Mouse (Mus musculus) T-helper 17 cell (primary cell): ENCODE results near the gene Bco2.

Experiments
- in situ Hi-C, 2 experiments: fragments of 300-600 bp; cut with MboI, MseI; formaldehyde crosslinking; loops; 1 replicate in 1 of 2; 2 replicates in 1 of 2; pipeline ENCODE4 v1.15.1; 2025; ENCODE audit warnings: high pct_unique_total_duplicates in 2 of 2

The Bco2 gene

DNA sequence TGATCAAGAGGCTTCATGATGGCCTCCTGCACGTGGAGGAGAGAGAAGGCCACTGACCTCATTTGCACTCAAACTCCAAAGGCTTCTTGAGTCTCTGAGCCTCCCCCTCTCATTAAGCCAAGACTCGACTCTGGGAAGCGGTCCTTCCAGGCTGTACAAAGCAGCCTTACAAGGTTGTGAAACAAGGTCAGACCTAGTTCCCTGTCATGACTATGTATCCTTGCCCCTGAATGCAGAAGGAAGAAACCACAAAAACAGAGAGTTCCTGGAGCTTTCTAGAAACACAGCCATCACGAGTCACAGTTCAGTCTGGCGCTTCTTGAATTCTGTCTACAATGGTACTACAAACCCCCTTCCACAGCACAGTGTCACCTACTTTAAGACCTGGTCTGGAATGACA lies 32.4 kb downstream of the Bco2 start:
- in situ Hi-C loops = no loop called here

DNA sequence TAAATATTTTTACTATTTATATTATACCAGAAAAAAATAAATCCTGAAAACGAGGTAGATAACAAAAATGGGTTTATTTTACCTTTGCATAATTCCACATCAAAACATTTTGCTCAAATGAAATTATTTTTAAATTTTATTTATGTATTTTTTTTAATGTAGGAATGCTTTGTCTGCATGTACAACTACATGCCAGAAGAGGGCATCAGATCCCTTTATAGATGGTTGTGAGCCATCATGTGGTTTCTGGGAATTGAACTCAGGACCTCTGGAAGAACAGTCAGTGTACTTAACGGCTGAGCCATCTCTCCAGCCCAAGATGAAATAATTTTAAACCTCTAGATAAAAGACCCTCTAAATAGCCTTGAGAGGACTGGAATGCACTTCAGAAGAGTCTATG lies 33.4 kb downstream of the Bco2 start:
- in situ Hi-C loops = no loop called here

DNA sequence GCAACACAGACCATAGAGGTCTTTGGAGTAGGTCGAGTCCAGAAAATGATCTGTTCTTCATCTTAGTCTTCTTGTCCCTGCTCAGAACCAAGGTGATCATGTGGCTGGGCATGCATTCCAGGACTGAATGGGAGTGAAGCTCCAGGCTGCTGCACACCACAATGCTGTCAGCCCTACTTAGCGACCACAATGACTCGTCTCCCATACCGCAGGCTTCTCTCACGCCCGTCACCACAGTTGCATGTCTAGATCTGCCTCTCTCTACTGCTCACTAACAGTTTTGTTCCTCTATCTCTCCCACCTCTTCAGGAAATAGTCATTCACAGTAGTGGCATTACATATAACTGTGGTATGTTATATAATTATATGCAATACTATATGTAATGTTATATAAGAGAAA lies 34.2 kb downstream of the Bco2 start:
- in situ Hi-C loops = no loop called here

DNA sequence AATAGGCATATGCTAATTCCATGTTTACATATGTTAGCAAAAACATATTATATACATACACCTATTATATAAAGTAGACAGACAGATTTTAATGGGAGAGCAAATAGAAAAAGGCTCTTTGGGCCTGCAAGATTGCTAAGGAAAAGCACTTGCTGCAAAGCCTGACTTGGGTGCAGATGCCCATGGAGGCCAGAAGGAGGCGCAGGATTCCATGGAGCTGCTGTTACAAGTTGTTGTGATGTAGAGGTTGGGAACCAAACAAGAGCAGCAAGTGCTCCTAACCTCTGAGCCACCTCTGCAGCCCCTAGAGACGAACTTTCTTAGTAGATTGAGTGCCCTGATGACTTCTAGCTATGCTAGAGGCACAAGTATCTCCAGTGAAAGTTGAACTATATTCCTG lies 36.2 kb downstream of the Bco2 start:
- in situ Hi-C loops = no loop called here

DNA sequence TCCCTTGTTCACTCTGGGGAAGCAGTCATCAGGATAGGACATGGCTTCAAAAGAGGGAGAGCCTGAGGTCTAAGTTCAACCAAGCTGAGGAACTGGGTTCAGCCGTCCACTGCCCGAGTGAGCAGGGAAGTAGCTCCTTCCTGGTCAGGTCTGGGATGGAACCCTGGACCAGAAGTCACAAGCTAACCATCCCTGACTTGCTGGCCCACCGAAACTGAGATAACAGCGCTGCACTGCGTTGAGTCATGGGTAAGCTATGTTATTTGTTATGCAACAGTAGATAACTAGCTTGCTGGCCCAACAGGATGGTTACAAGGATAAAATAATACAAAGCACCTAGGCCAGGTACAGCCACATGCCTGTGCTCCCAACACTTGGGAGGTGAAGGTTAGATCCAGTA lies 39.5 kb downstream of the Bco2 start:
- in situ Hi-C loops = no loop called here

DNA sequence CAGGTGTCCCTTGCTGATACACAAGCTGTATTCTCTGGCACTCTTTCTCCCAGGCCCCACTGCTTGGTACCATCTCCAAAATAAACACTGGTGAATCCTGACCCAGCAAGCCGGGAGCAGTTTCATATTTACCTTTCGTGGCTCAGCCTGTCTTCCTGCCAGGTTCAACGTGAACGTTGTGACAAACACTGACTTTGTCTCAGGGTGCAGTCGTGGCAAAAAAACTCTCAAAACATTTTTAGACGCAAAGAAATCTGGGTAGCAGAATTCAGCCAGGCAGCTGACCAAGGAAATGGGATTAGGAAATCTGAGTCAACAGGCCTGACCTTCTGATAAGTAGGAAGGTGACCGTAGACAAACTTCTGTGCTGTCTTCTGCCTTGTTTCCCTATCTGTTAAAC lies 47.4 kb downstream of the Bco2 start:
- in situ Hi-C loops = no loop called here

DNA sequence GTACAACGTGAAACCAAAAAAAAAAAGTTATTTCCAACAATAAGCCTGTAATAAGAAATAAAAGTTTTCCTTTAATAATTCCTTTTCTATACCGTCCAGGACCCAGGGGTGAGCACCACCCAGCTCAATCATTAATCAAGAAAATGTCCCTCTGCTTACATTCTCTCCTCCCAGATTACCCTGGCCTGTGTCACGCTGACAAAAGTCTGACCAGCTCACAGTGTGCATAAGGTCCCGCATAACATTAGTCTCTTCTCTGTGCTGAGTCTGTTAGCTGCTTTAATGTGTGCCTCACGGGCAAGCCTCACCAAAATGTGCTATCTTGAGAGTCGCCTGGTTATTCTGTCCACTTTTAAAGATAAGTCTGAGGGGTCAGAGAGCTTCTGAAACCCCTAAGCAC lies 49.6 kb downstream of the Bco2 start:
- in situ Hi-C loops = no loop called here

DNA sequence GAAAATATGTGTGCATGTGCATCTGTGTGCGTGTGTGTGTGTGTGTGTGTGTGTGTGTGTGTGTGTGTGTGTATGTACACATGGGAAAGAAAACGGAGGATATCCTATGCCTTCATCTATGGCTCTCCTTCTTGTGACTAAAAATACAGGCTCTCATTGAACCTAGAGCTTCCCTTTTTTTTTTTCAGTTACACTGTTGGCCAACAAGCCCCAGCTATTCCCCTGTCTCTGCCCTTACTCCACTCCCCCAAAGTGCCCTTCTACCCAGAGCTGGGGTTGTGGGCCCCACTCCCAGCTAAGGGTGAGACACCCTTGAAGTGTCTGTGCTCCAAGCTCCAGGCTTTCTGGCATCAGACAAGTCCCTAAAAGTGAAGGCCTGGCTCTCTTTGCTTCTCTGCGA lies 52.0 kb downstream of the Bco2 start:
- in situ Hi-C loops = no loop called here

DNA sequence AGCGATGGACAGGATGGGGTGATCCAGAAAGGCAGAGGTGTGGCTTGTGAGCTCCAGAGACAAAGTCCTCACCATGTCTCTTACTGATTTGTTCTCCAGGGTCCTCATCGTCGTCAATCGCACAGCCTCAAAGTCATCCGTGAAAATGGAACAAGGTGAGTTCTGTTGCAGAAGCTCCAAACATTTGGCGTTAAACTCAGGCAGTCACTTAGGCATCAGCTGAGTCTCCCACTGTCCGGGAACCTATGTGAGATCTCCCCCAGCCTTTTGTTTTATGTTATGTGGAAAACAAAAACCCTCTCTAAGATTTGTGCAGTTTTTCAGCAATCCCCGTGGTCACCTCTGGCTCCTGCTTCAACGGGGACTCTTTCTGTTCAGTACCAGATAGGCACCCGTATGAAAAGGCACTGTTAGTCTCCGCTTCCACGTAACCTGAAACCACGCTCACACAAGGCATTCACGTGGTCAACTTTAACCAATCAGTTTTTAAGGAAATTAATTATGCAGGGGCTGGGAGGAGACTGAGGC lies 53.9 kb downstream of the Bco2 start:
- in situ Hi-C loops = no loop called here

DNA sequence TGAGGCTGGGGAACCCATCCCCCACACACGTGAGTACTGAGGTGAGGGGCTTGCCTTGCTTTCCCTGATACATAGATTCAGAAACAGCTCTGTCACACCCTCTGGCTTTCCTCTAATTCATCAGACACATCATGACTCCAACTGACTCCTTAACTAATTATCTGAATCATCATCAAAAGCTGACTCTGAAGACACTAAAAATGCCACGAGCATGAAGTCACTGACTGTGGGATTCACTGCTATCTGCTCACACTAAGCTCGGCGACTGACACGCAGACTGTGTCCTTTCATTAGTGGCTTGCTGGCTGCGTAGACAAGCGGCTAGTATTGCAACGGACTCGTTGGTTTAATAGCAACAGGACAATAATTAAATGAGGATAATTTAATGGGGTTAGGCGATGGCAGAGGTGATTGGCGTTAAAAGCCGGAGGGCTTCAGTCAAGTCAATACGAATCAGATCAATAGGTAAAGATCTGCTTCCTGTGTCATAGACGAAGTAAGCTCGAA lies 54.5 kb downstream of the Bco2 start:
- in situ Hi-C loops = no loop called here

DNA sequence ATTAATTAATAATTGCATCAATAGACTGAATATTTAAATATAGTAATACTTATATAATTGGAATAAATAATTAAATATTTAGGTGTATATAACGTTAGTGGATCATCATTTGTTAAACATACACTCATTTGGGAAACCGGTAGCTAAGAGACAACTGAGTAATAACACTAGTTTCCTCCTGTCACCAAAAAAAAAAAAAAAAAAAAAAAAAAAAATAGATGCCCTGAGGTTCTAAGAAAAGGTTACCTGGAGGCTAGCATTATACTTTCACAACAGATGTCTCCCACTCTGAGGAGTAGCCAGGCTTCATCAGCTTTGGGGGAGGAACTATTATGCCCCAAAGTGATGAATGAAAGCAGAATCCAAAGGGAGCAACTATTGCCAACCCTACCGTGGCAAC lies 55.2 kb downstream of the Bco2 start:
- in situ Hi-C loops = loop anchor here in 1 of 2 experiments (10.0 to 25.0 kb wide), 2 partner anchors 1688 to 1785 kb away; no protein-coding TSS in a partner anchor

DNA sequence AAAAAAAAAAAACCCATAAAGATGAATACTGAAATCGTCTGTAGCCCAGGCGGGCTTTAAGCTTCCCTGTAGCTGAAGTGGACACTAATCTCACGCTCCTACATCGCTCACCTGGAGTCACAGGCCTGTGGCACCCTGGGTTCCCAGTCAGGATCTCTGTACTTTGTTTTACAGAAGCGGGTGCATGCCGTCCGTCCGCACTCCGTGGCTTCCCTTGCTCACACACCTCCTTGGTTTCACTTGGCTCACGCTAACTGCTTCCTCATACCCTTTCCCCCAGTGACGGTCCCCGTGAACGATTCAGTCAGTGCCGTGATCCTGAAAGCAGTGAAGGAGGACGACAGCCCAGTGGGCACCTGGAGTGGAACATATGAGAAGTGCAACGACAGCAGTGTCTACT lies 56.2 kb downstream of the Bco2 start:
- in situ Hi-C loops = loop anchor here in 1 of 2 experiments (10.0 to 25.0 kb wide), 2 partner anchors 1688 to 1784 kb away; no protein-coding TSS in a partner anchor

DNA sequence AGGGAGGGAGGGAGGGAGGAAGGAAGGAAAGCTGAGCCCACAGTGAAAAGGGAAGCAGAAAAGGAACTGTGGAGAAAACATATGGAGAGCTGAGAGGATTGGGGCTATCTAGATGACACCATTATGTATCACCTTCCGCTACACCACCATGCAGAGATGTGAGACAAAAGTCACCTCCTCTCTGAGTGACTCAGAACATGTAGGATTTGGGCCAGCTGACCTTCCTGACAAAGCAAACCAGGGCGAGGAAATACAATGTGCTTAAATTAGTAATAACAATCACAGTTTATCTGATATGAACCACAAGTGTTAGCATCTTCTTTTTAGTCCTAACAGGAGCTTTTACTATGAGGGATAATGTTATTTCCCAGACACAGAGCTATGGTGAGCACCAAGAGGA lies 57.4 kb downstream of the Bco2 start:
- in situ Hi-C loops = loop anchor here in 1 of 2 experiments (10.0 to 25.0 kb wide), 2 partner anchors 1690 to 1783 kb away; no protein-coding TSS in a partner anchor

DNA sequence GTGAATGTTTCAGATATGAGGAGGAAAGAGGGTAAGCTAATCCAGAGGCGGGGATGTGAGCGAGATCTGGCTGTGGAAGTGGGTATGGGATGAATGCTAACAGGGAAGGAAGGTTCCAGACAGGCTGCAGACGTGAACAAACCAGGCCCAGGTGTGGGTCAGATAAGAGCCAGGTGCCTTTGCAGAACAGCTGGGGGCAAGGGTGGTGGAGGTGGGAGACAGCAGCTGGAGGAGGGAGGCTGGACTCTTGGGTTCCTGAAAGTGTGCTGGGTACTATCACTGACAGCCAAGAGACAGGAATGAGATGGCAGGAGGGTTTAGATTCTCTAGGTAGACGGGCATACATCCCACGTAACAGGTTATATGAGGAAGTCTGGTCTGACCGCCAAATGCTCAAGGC lies 57.9 kb downstream of the Bco2 start:
- in situ Hi-C loops = loop anchor here in 1 of 2 experiments (10.0 to 25.0 kb wide), 2 partner anchors 1690 to 1782 kb away; no protein-coding TSS in a partner anchor

DNA sequence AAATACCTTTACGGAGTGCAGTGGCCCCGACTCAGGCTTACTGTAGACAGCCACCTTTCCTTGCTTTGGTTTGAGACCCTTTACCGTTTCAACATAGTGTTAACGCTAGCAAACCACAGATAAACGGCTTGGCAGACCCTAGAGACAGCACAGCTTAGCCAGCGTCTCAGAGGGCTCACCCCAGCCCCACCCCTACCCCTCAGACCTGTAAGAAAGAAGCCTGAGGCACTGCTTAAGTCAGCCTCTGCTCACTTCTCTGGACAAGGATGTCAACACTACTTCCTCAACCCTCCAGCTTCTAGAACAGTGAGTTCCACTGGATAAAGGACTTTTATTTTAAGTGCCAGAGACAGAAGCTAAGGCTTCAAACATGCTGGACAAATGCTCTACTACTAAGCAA lies 58.4 kb downstream of the Bco2 start:
- in situ Hi-C loops = loop anchor here in 1 of 2 experiments (10.0 to 25.0 kb wide), 2 partner anchors 1691 to 1782 kb away; no protein-coding TSS in a partner anchor

DNA sequence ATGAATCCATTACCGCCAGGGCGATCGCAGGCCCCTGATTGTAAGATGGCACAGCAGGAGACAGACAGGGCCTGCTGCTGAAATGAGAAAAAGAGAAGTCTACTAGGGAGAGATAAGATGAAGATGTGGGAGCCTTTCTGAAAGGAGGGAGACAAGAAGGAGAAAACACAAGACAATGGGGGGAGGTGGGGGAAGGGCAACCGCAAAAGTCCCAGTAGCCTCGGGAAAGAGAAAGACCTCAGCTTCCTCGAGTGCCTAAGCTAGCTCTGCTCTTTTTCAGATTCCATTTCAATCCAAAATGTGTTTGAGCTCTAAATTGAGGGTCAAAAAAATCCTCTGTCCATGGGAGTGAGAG lies 58.9 kb downstream of the Bco2 start:
- in situ Hi-C loops = loop anchor here in 1 of 2 experiments (10.0 to 25.0 kb wide), 2 partner anchors 1691 to 1781 kb away; no protein-coding TSS in a partner anchor

DNA sequence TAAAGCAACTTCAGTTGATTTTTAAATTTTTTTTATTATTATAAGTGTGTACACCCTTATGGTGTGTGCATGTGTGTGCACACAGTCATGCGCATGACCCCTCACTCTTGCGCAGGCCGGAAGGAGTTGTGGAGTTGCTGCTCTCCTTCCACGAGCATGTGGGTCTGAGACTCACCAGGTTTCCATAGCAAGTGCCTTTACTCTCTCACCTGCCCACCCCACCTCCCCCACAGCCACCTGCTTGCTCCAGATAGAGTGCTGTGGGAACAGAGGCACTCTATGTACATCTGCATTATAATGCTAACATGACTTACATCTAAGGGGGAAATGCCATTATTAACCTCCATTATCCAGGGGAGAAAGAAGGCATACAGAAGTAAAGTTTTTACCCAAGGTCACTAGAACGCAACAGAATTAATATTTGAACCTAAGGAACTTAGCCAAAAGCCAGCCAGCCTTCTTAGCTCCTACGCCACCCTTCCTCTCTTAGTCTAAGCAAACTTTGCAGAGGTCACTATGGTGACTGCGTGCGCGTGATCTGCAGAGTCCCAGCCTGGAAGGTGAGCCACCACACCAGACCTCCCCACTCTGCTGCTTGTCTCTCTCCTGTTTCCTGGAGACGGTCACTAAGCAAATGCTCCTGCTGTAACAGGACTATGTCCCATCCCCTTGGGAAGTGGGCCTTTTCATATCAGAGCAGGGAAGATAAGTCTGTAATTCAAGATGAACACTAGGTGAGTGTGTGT lies 59.4 kb downstream of the Bco2 start:
- in situ Hi-C loops = loop anchor here in 1 of 2 experiments (10.0 to 25.0 kb wide), 2 partner anchors 1692 to 1781 kb away; no protein-coding TSS in a partner anchor

DNA sequence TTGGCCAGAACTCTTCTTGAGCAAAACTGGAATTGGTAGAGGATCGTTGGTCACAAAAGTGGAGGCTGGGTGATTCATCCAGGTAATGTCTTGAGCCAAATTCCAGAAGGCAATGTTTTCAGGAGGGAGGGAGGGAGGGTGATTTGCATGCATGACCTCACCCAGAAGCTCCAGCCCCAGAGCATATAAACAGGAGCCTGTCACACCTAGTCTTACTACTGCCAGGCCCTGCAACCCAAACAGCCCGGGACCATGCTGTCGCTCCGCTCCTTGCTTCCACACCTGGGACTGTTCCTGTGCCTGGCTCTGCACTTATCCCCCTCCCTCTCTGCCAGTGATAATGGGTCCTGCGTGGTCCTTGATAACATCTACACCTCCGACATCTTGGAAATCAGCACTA lies 60.7 kb downstream of the Bco2 start, which contains the start of gene Plet1:
Gene Plet1 (plus strand): TSS at position 215 of the 400 bp plus-strand sequence.
- in situ Hi-C loops = loop anchor here in 1 of 2 experiments (10.0 to 25.0 kb wide), 2 partner anchors 1693 to 1780 kb away; no protein-coding TSS in a partner anchor

DNA sequence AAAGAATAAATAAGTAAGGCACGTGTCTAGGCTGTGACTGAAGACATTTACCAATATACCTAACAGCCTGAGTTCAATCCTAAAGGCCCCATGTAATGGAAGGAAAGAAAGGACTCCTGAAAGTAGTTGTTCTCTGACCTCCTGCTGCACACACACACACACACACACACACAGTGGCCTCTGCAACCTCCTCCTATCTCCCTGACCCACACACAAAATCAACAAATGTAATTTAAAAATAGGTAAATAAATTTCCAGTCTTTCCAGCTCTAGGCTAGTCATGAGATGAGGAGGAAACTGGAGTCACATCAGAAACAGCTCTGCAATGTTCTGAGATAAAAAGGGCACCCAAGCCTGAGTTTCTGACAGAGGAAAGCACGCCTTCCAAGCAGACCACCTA lies 61.2 kb downstream of the Bco2 start:
- in situ Hi-C loops = loop anchor here in 1 of 2 experiments (10.0 to 25.0 kb wide), 2 partner anchors 1694 to 1779 kb away; no protein-coding TSS in a partner anchor

DNA sequence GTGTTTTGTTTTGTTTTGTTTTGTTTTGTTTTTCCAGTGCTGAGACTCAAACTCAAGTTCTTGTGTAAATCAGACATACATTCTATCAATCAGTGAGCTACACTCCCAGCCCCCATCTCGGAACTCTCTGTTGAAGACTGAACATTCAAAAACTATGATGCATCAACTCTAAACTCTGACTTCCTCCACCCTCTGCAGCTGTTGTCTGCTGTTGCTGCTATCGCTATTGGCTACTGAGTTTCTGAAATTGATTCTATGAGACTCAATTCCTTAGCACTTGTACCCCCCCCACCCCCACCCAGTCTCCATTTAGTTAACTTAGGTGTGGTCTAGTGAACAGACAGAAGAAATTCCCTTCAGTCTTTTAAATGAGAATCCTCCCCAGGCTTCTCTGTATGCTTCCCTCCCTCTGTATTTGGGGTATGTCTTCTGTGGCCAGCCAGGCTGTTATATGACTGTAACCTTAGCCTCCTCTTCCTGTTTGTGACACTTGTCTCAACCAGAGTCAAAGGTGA lies 63.4 kb downstream of the Bco2 start:
- in situ Hi-C loops = loop anchor here in 1 of 2 experiments (10.0 to 25.0 kb wide), 2 partner anchors 1696 to 1777 kb away; no protein-coding TSS in a partner anchor

DNA sequence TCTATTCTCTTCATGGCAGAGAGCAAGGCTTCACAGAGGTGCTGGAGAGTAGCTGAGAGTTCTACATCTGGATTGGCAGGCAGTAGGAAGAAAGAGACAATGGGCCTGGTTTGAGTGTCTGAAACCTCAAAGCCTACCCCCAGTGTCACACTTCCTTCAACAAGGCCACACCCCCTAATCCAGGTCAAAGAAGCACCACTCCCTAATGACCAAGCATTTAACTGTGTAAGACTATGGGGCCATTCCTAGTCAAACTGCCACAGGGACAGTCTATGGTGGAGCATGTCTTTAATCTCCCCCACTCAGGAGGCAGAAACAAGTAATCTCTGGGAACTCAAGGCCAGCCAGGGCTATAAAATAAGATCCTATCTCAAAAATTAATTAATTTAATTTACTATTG lies 64.1 kb downstream of the Bco2 start:
- in situ Hi-C loops = loop anchor here in 1 of 2 experiments (10.0 to 25.0 kb wide), 2 partner anchors 1696 to 1776 kb away; no protein-coding TSS in a partner anchor

DNA sequence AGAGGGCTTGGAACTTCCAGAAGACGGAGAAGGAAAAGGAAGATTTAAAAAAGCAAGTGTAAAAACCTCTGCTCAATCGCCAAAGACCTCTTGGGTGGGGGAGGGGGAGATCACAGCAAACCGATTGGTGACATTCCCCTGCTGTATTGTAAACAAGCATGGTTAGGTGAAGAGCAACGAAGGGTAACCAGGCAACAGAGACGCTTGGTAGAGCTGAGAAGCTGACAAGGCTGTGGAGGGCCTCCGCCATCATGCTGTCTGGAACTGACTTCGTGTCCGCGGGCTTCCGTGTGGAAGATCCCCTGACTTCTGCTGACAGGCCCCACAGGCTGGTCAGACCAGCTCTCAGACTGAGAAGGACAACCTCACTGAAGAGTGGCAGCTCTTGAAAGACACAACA lies 69.5 kb downstream of the Bco2 start:
- in situ Hi-C loops = loop anchor here in 1 of 2 experiments (25.0 kb wide), 1 partner anchor 1702 kb away; no protein-coding TSS in a partner anchor
